Mouse (Mus musculus): ENCODE measurements at regions not wholly inside any gene's neighbourhood (a gene's known extent, or its start where the extent isn't known, plus 50 kb on each side); places are given as distances from the start of the nearest gene placed in this dataset.

GRCm38 (mm10) chr9:90690066-90690465, 419.5 kb upstream of the Tbc1d2b start:
- TF ChIP-seq CTCF (IDR thresholded peaks at IDR 0.05; ENCODE audit: extremely low read depth, insufficient read depth, low read length) (no peak), POLR2A (IDR thresholded peaks at IDR 0.05; ENCODE audit: extremely low read depth, insufficient read depth, low read length) (no peak)
